Mouse (Mus musculus) liver, postnatal 0 days (tissue): ENCODE measurements around the gene Gm20696.

Experiments used
- CTCF ChIP-seq: sonication (generic); IDR thresholded peaks from 2 replicates; pipeline ENCODE4 v1.5.1; 2016; ENCODE audit warnings: antibody characterized with exemption, low read depth
- EP300 ChIP-seq: IDR thresholded peaks from 2 replicates; pipeline ENCODE4 v1.6.1; 2016; ENCODE audit warnings: antibody characterized with exemption, low read depth, mild to moderate bottlenecking

- TF ChIP-seq CTCF (no peak), EP300 (no peak)
Observed at GRCm38 (mm10) chr6:99297535-99297934, 369.1 kb downstream of the Gm20696 start.
